Mouse (Mus musculus) cerebellum, adult 11 months (tissue): Measurements from ENCODE around the gene Lgi1.

Experiments
- DNase-seq: peaks from one replicate; pipeline ENCODE4 v3.0.0; 2022

Lgi1 gene

GRCm38 (mm10) chr19:38264505-38265500 is at the start of gene Lgi1:
TSS of gene Lgi1 (plus strand) at chr19:38264536.
- peak; percentile 69 for DNase-seq

- DNase-seq: no peak
Observed at GRCm38 (mm10) chr19:38217696-38218095, 46.6 kb upstream of the Lgi1 start.

GRCm38 (mm10) chr19:38223356-38223904 is 40.9 kb upstream of the Lgi1 start:
- no peak for DNase-seq

- DNase-seq: peak; percentile 94
Observed at GRCm38 (mm10) chr19:38223905-38224684, 40.2 kb upstream of the Lgi1 start, which contains the start of gene Fra10ac1. TSS of gene Fra10ac1 (minus strand) at chr19:38224156.

- DNase-seq: peak; percentile 43
Observed at GRCm38 (mm10) chr19:38224685-38225060, 39.7 kb upstream of the Lgi1 start.

- no peak for DNase-seq
Observed at GRCm38 (mm10) chr19:38228699-38229098, 35.6 kb upstream of the Lgi1 start.

GRCm38 (mm10) chr19:38232087-38232486 is 32.2 kb upstream of the Lgi1 start:
- DNase-seq: no peak

- no peak for DNase-seq
Observed at GRCm38 (mm10) chr19:38232516-38232915, 31.8 kb upstream of the Lgi1 start.

- DNase-seq: no peak
Observed at GRCm38 (mm10) chr19:38236526-38236925, 27.8 kb upstream of the Lgi1 start.

GRCm38 (mm10) chr19:38237834-38238212 is 26.5 kb upstream of the Lgi1 start:
- no peak for DNase-seq

GRCm38 (mm10) chr19:38238213-38238951 is 26.0 kb upstream of the Lgi1 start:
- peak; percentile 92 for DNase-seq

GRCm38 (mm10) chr19:38242314-38242852 is 22.0 kb upstream of the Lgi1 start:
- no peak for DNase-seq

GRCm38 (mm10) chr19:38244748-38245147 is 19.6 kb upstream of the Lgi1 start:
- DNase-seq: no peak

GRCm38 (mm10) chr19:38245361-38246176 is 18.8 kb upstream of the Lgi1 start:
- DNase-seq: no peak

- DNase-seq: no peak
Observed at GRCm38 (mm10) chr19:38246177-38246622, 18.1 kb upstream of the Lgi1 start.

- DNase-seq: no peak
Observed at GRCm38 (mm10) chr19:38249627-38250026, 14.7 kb upstream of the Lgi1 start.

GRCm38 (mm10) chr19:38253796-38254195 is 10.5 kb upstream of the Lgi1 start:
- peak; percentile 66 for DNase-seq

- peak; percentile 58 for DNase-seq
Observed at GRCm38 (mm10) chr19:38258651-38259065, 5.7 kb upstream of the Lgi1 start.

GRCm38 (mm10) chr19:38259436-38259835 is 4.9 kb upstream of the Lgi1 start:
- no peak for DNase-seq

- DNase-seq: no peak
Observed at GRCm38 (mm10) chr19:38260346-38260745, 4.0 kb upstream of the Lgi1 start.

GRCm38 (mm10) chr19:38261351-38261750 is 3.0 kb upstream of the Lgi1 start:
- no peak for DNase-seq
